Mouse (Mus musculus) forebrain, embryonic 11.5 days (tissue): ENCODE results near the gene Rab1a. TPM values are rescaled to one million over a fixed set of nuclear protein-coding genes. Genes with fewer than 3 reads are reported as not detected.

Source experiments
- ATAC-seq: fragments of 200-750 bp; cut with Nextera tagmentation; replicated peaks from 2 replicates; pipeline ENCODE4 v1.8.0; 2017; ENCODE audit warnings: moderate TSS enrichment; ENCODE audit not compliant: low FRiP score
- DNase-seq: peaks from one replicate; pipeline ENCODE4 v3.0.0-alpha.2; 2017; ENCODE audit warnings: low spot score
- H3K27ac ChIP-seq: fragments of 300-500 bp; sonication (generic); 2 replicates; pipeline ENCODE4 v1.5.1; 2014; ENCODE audit warnings: low read depth, low read length
- H3K27me3 ChIP-seq: fragments of 300-500 bp; sonication (generic); 2 replicates; pipeline ENCODE4 v1.6.1; 2014; ENCODE audit warnings: mild to moderate bottlenecking, low read length, mixed read lengths; ENCODE audit not compliant: control insufficient read depth, insufficient read depth
- H3K36me3 ChIP-seq: fragments of 300-500 bp; sonication (generic); 2 replicates; pipeline ENCODE4 v1.6.1; 2014; ENCODE audit warnings: mild to moderate bottlenecking, low read length, moderate library complexity, mixed read lengths; ENCODE audit not compliant: control insufficient read depth, insufficient read depth
- H3K4me1 ChIP-seq: fragments of 300-500 bp; sonication (generic); replicated peaks from 2 replicates; pipeline ENCODE4 v1.6.1; 2014; ENCODE audit warnings: low read length, mixed read lengths; ENCODE audit not compliant: control insufficient read depth, insufficient read depth
- H3K4me2 ChIP-seq: fragments of 300-500 bp; sonication (generic); 2 replicates; pipeline ENCODE4 v1.6.1; 2014; ENCODE audit warnings: low read depth, mild to moderate bottlenecking, low read length, moderate library complexity, mixed read lengths; ENCODE audit not compliant: severe bottlenecking
- H3K4me3 ChIP-seq: fragments of 300-500 bp; sonication (generic); 2 replicates; pipeline ENCODE4 v1.5.1; 2014; ENCODE audit warnings: low read depth, low read length
- H3K9ac ChIP-seq: fragments of 300-500 bp; sonication (generic); 2 replicates; pipeline ENCODE4 v1.6.1; 2014; ENCODE audit warnings: low read length
- H3K9me3 ChIP-seq: fragments of 300-500 bp; sonication (generic); 2 replicates; pipeline ENCODE4 v1.6.1; 2016; ENCODE audit warnings: low read length, mixed read lengths; ENCODE audit not compliant: control insufficient read depth
- WGBS: fragments of 180-500 bp; shearing (Covaris S2); extraction: QIAGEN DNeasy Blood & Tissue Kit; methylation state at CpG from one replicate; pipeline ENCODE4 v1.1.7; 2014; 5-methylcytosine and 5-hydroxymethylcytosine counted together
- polyA plus RNA-seq: library from polyadenylated mRNA; unstranded; fragments of >200 nt; fragmentation: Nextera tagmentation; extraction: Ambion mirVana; gene quantifications from 2 replicates; pipeline ENCODE4 v1.2.1, GENCODE M21; 2014

Gene Rab1a
- polyA plus RNA-seq, 1 experiment from 2014 or later, result 242 TPM

DNA sequence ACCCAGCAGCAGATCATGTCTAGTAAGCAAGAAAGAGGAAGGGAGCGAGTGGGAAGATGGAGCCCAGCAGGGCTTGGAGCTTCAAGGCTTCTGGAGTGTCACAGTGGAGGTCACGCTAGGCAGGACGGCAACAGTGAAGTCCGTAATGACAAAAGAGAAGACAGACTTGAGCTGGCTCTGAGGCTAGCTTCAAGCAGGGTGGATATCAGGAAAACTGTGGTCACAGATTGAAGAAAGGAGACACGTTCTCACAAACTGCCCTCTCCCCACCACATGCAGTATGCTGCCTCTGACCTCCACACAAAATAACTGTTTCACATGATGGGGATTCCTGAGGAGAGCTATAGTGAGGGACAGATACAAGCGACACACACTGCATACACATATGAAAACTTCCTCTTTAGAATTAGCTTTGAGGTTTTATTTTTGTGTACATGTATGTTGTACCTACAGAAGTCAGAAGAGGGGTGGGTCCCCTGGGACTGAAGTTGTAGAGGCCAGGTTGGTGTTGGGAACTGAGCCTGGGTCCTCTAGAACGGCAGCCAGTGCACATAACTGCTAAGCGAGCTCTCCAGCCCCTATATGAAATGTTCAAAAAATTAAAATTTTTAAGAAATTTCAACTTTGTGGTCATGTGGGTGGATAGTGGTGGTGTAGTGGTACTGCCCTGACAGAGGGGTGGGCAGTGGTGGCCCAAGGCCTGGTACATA lies 46.1 kb downstream of the Rab1a start:
- ATAC-seq (no peak), DNase-seq (no peak)
- H3K27me3 ChIP-seq, result no peaks in the 10 kb centered on the region
- H3K27ac ChIP-seq, result no peak overlapping the region
- no peak overlapping the region for H3K4me2 ChIP-seq
- no peaks in the 10 kb centered on the region for H3K36me3 ChIP-seq
- no peak overlapping the region for H3K4me3 ChIP-seq
- no peaks in the 10 kb centered on the region for H3K9me3 ChIP-seq
- WGBS, result 88% methylated on average over 8 of the region's 8 CpGs
- no peak overlapping the region; the same call in 1 of the 2 replicates for H3K9ac ChIP-seq
- peaks cover 14% of the 10 kb centered on the region for H3K4me1 ChIP-seq

GRCm38 (mm10) chr11:20248277-20248676 lies 47.0 kb downstream of the Rab1a start:
- Histone ChIP-seq H3K9ac (peak overlapping the region; percentile 89), H3K36me3 (no peaks in the 10 kb centered on the region), H3K4me1 (peaks cover 13% of the 10 kb centered on the region), H3K27me3 (no peaks in the 10 kb centered on the region), H3K4me2 (peak overlapping the region; percentile 64), H3K4me3 (peak overlapping the region; percentile 90), H3K9me3 (no peaks in the 10 kb centered on the region), H3K27ac (no peak overlapping the region)
- no peak for DNase-seq
- ATAC-seq, result no peak
- WGBS, result 13% methylated on average over 4 of the region's 4 CpGs

GRCm38 (mm10) chr11:20248840-20249239 lies 47.6 kb downstream of the Rab1a start:
- peak overlapping the region; percentile 89 for H3K9ac ChIP-seq
- H3K9me3 ChIP-seq, result no peaks in the 10 kb centered on the region
- no peaks in the 10 kb centered on the region for H3K27me3 ChIP-seq
- no peaks in the 10 kb centered on the region for H3K36me3 ChIP-seq
- WGBS, result under 1% methylated on average over 37 of the region's 39 CpGs
- peak overlapping the region; percentile 90 for H3K4me3 ChIP-seq
- H3K4me2 ChIP-seq, result peak overlapping the region; percentile 64
- ATAC-seq (peak; percentile 76), DNase-seq (no peak)
- H3K27ac ChIP-seq, result peak overlapping the region; percentile 25; the same call in 1 of the 2 replicates
- peaks cover 11% of the 10 kb centered on the region for H3K4me1 ChIP-seq

DNA sequence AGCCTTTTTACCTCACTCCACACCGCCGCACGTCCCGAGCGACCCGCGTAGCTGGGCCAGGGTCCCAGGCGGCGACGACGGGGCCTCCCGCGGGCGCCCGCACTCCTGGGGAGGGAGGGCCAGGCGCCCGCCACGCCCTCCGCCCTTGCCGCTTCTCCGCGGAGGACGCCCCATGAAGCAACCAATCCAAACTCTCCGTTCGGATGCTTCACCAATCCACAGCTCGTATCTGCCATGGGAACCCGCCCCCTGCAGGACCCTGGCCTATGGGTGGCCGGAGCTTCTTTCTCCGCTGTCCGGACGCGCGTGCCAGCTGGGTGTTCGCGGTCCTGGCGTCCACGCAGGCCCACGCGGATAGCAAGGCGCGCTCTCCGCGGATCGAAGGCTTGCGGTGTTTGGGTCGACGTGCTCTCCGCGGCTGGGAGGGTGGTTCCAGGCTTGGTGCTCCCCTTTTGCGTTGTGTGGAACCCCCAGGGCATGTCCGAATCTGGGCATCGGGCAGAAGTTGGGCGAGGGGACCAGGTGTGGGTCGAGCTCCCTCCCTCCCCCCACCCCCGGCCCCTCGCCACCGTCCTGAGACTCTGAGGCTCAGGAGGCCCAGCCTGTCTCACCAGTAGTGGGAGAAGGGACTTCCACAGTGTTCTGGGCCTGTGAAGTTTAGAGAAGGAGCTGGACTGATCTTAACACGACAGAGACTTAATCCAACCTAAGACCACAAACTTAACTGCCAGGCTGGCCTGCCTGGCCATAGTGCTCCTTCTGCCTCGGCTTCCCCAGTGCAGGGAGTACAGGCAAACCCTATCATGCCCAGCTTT lies 48.3 kb downstream of the Rab1a start, which contains the start of gene Cep68:
Cep68 (minus strand) TSS at position 134 of the 815 bp plus-strand sequence.
- H3K4me2 ChIP-seq, result peak within 1 kb of the TSS; percentile 64
- WGBS, result under 1% methylated on average over 59 of the region's 59 CpGs
- peak; percentile 95 for DNase-seq
- peak within 1 kb of the TSS; percentile 90 for H3K4me3 ChIP-seq
- no peaks in the 10 kb centered on the region for H3K9me3 ChIP-seq
- peak within 1 kb of the TSS; percentile 25; the same call in 1 of the 2 replicates for H3K27ac ChIP-seq
- H3K4me1 ChIP-seq, result peaks cover 11% of the 10 kb centered on the region
- peak within 1 kb of the TSS; percentile 89 for H3K9ac ChIP-seq
- no peaks in the 10 kb centered on the region for H3K36me3 ChIP-seq
- no peaks in the 10 kb centered on the region for H3K27me3 ChIP-seq
- ATAC-seq, result peak; percentile 99

GRCm38 (mm10) chr11:20250476-20251178 lies 49.4 kb downstream of the Rab1a start:
- ATAC-seq (no peak), DNase-seq (no peak)
- H3K9ac ChIP-seq, result no peak overlapping the region
- no peak overlapping the region for H3K4me2 ChIP-seq
- H3K36me3 ChIP-seq, result no peaks in the 10 kb centered on the region
- H3K4me3 ChIP-seq, result no peak overlapping the region
- H3K9me3 ChIP-seq, result no peaks in the 10 kb centered on the region
- peaks cover 11% of the 10 kb centered on the region for H3K4me1 ChIP-seq
- WGBS, result 89% methylated on average over 6 of the region's 6 CpGs
- no peaks in the 10 kb centered on the region for H3K27me3 ChIP-seq
- H3K27ac ChIP-seq, result no peak overlapping the region

DNA sequence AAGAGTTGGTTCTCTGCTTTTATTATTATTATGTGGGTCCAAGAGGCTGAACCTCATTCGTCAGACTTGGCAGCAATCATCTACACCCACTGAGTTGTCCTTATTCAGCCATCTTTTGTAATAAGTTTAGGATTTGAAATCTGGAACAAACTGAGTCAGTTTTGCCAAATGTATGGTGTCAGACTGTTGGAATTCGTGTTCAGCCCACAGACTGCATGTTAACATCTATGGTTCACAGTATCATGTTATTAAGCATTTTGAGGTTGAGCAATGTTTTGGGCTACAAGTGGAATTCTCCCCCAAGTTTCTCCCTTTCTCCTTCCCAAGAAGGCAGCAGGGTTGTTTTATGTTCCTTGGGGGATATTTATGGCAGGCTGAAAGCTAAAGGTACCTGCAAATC lies 51.9 kb downstream of the Rab1a start:
- Histone ChIP-seq H3K36me3 (no peaks in the 10 kb centered on the region), H3K4me2 (no peak overlapping the region), H3K27ac (no peak overlapping the region), H3K4me1 (peaks cover 4% of the 10 kb centered on the region; the same call in 1 of the 2 replicates), H3K9me3 (no peaks in the 10 kb centered on the region), H3K9ac (no peak overlapping the region), H3K4me3 (no peak overlapping the region), H3K27me3 (no peaks in the 10 kb centered on the region)
- DNase-seq, result no peak
- WGBS, result 72% methylated on average over 2 of the region's 2 CpGs
- ATAC-seq, result no peak

DNA sequence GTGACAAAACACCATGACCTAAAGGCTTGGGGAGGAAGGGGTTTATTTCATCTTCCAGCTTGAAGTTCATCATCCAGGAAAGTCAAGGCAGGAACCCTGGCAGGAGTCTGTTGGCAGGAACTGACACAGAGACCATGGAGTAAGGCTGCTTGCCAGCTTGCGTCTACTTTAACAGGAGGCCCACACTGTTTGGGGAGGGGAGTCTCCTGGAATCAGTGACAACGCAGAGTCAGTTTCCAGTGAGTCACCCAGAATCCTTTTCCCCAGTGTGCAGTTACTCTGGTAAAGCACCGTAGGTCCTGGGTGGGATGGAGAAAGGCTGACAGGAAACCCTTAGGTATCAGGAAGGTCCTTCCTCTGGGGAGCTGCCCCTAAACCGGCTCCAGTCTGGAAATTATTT lies 53.6 kb downstream of the Rab1a start:
- Histone ChIP-seq H3K4me2 (no peak overlapping the region), H3K9me3 (no peaks in the 10 kb centered on the region), H3K9ac (no peak overlapping the region), H3K27ac (no peak overlapping the region), H3K27me3 (no peaks in the 10 kb centered on the region), H3K4me3 (no peak overlapping the region), H3K36me3 (no peaks in the 10 kb centered on the region), H3K4me1 (no peaks in the 10 kb centered on the region)
- DNase-seq (no peak), ATAC-seq (no peak)
- WGBS, result 87% methylated on average over 4 of the region's 4 CpGs

DNA sequence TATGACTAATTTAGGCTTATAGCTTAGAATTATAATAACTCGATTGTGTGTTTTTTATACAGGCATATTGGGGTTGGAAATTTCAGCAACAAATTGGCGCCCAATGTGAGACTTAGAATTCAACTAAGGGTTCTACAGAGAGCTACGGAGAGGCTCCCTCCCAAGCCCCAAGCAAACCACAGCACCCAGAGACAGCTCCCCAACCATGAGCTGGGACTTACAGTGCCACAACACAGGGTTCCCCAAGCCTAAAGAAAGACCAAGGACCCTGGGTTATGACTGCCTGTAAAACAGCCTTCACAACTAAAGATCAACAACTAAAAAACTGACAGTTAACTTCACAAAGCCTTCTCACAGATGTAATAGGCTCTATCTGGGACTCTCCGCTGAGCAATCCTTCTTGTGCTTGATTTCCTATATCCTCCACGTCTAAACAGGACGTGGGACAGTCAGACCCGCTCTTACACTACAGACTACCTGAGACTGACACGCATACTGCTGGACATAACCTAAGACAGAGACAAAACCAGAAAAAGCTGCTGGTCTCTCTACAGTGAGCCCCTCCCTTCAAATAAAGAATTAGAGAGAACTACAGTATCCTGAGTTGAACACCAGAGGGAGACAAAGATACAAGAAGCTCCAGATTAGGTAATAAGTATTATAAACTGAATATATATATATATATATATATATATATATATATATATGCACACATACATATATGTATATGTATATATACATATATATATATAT lies 61.6 kb downstream of the Rab1a start:
- no peak overlapping the region for H3K4me2 ChIP-seq
- H3K4me3 ChIP-seq, result no peak overlapping the region
- 57% methylated on average over 8 of the region's 8 CpGs for WGBS
- no peak overlapping the region for H3K9ac ChIP-seq
- H3K36me3 ChIP-seq, result no peaks in the 10 kb centered on the region
- no peaks in the 10 kb centered on the region for H3K4me1 ChIP-seq
- no peaks in the 10 kb centered on the region for H3K9me3 ChIP-seq
- H3K27me3 ChIP-seq, result no peaks in the 10 kb centered on the region
- H3K27ac ChIP-seq, result no peak overlapping the region
- ATAC-seq (no peak), DNase-seq (no peak)
